Mouse (Mus musculus): Measurements from ENCODE around the gene 1700001P01Rik. TPM values are rescaled to one million over a fixed set of nuclear protein-coding genes. Genes with fewer than 3 reads are reported as not detected.

1700001P01Rik gene
- total and polyA plus RNA-seq, 3 experiments, result 0.47 TPM; not detected in 2

- in situ Hi-C loops (cut with MboI; ENCODE audit: low pct_ligation_motif_present, low pct_unique_long_range_greater_than_20kb, low sequenced_read_pairs) (no loop called here), dilution Hi-C loops (cut with MboI; ENCODE audit: extremely low pct_ligation_motif_present, extremely low pct_unique_long_range_greater_than_20kb, low sequenced_read_pairs) (no loop called here)
- peaks cover 58 to 73% of the 10 kb centered on the region in 2 experiments for H3K36me3 ChIP-seq (replicated peaks in 1 of 2; ENCODE audit: control insufficient read depth in 1 of 2, insufficient read depth in 1 of 2, low read length in 1 of 2)
These were observed 27.2 kb downstream of the 1700001P01Rik start for GRCm38 (mm10) chr11:97748496-97748895.

DNA sequence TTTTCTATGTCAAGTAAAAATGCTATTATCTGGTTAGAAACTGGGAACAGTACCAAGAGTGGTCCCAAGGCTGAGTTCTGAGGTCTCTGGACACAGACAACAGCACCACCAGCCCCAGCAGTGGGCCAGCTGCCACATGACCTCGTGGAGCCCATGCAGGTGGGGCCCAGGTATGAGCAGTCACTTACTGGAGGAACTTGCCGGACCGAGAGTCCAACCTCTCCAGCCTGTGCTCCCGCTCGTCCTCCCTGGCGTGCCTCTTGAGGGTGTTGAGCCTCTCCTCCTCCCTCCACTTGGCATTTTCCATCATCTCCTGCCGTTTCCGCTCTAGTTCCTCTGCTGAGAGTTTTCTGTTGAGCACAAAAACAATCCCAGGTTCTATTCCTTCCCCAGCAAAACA lies 27.9 kb downstream of the 1700001P01Rik start:
- peaks cover 0 to 9% of the 10 kb centered on the region in 2 experiments; a peak in 2 of 4 replicates for H3K4me1 ChIP-seq (ENCODE audit: control insufficient read depth in 1 of 2, insufficient read depth in 2 of 2)
- H3K79me2 ChIP-seq (replicated peaks; ENCODE audit: control insufficient read depth, extremely low read depth, insufficient read depth, poor library complexity, severe bottlenecking), result peaks cover 8% of the 10 kb centered on the region; the same call in 1 of the 2 replicates
- H3K9ac ChIP-seq (ENCODE audit: insufficient read depth, low read depth), result no peak overlapping the region
- H3K36me3 ChIP-seq (replicated peaks in 1 of 2; ENCODE audit: control insufficient read depth in 1 of 2, insufficient read depth in 1 of 2, low read length in 1 of 2), result peaks cover 50 to 65% of the 10 kb centered on the region in 2 experiments
- dilution Hi-C loops (cut with MboI; ENCODE audit: extremely low pct_ligation_motif_present, extremely low pct_unique_long_range_greater_than_20kb, low sequenced_read_pairs) (no loop called here), in situ Hi-C loops (cut with MboI; ENCODE audit: low pct_ligation_motif_present, low pct_unique_long_range_greater_than_20kb, low sequenced_read_pairs) (no loop called here)
- no peak for DNase-seq (ENCODE audit: extremely low read depth)
- no peak overlapping the region for H3K4me2 ChIP-seq (ENCODE audit: insufficient read depth, low read depth, poor library complexity, severe bottlenecking)
- no peaks in the 10 kb centered on the region for H3K27me3 ChIP-seq (replicated peaks)
- H3K27ac ChIP-seq (ENCODE audit: insufficient read depth, low read depth), result no peak overlapping the region
- TF ChIP-seq JUND (conservative IDR thresholded peaks at IDR 0.05; ENCODE audit: low read depth, low read length), result no peak
- TF ChIP-seq UBTF (IDR thresholded peaks at IDR 0.05; ENCODE audit: low read depth, low read length), result no peak
- TF ChIP-seq NELFE (IDR thresholded peaks at IDR 0.05; ENCODE audit: low read depth, low read length), result no peak
- no peak for TF ChIP-seq MYC (IDR thresholded peaks at IDR 0.05; ENCODE audit: low read depth, low read length)
- no peak for TF ChIP-seq BHLHE40 (IDR thresholded peaks at IDR 0.05; ENCODE audit: low read depth, low read length)
- TF ChIP-seq CHD2 (IDR thresholded peaks at IDR 0.05; ENCODE audit: low read length), result no peak
- TF ChIP-seq GABPA (IDR thresholded peaks at IDR 0.05; ENCODE audit: insufficient replicate concordance, low read depth, low read length), result no peak
- no peak overlapping the region for H3K4me3 ChIP-seq (replicated peaks in 1 of 3; ENCODE audit: low read depth in 2 of 3, low read length in 2 of 3, poor library complexity in 1 of 3)
- peaks cover 5% of the 10 kb centered on the region for H3K9me3 ChIP-seq (replicated peaks; ENCODE audit: low read length)

More at GRCm38 (mm10) chr11:97748496-97748895, 27.2 kb downstream of the 1700001P01Rik start:
- Histone ChIP-seq H3K79me2 (replicated peaks; ENCODE audit: control insufficient read depth, extremely low read depth, insufficient read depth, poor library complexity, severe bottlenecking) (peaks cover 4% of the 10 kb centered on the region; the same call in 1 of the 2 replicates), H3K27me3 (replicated peaks) (no peaks in the 10 kb centered on the region), H3K9ac (ENCODE audit: insufficient read depth, low read depth) (no peak overlapping the region), H3K4me1 (ENCODE audit: control insufficient read depth in 1 of 2, insufficient read depth in 2 of 2) (peaks cover 0 to 3% of the 10 kb centered on the region in 2 experiments; a peak in 1 of 4 replicates), H3K27ac (ENCODE audit: insufficient read depth, low read depth) (no peak overlapping the region), H3K9me3 (replicated peaks; ENCODE audit: low read length) (peaks cover 5% of the 10 kb centered on the region), H3K4me3 (replicated peaks in 1 of 3; ENCODE audit: low read depth in 2 of 3, low read length in 2 of 3, poor library complexity in 1 of 3) (no peak overlapping the region), H3K4me2 (ENCODE audit: insufficient read depth, low read depth, poor library complexity, severe bottlenecking) (no peak overlapping the region)
- DNase-seq (ENCODE audit: extremely low read depth), result no peak
- no peak for TF ChIP-seq GABPA (IDR thresholded peaks at IDR 0.05; ENCODE audit: insufficient replicate concordance, low read depth, low read length)
- TF ChIP-seq MYC (IDR thresholded peaks at IDR 0.05; ENCODE audit: low read depth, low read length), result no peak
- TF ChIP-seq MXI1 (IDR thresholded peaks at IDR 0.05; ENCODE audit: low read depth, low read length), result no peak
- TF ChIP-seq UBTF (IDR thresholded peaks at IDR 0.05; ENCODE audit: low read depth, low read length), result no peak
- no peak for TF ChIP-seq ZNF384 (IDR thresholded peaks at IDR 0.05; ENCODE audit: low read depth, low read length)

GRCm38 (mm10) chr11:97745331-97745721 lies 30.4 kb downstream of the 1700001P01Rik start:
- dilution Hi-C loops (cut with MboI; ENCODE audit: extremely low pct_ligation_motif_present, extremely low pct_unique_long_range_greater_than_20kb, low sequenced_read_pairs), result no loop called here

More at GRCm38 (mm10) chr11:97745331-97745721, 30.4 kb downstream of the 1700001P01Rik start:
- Histone ChIP-seq H3K9ac (ENCODE audit: insufficient read depth, low read depth) (no peak overlapping the region; the same call in 1 of the 2 replicates), H3K36me3 (replicated peaks in 1 of 2; ENCODE audit: control insufficient read depth in 1 of 2, insufficient read depth in 1 of 2, low read length in 1 of 2) (peaks cover 27 to 52% of the 10 kb centered on the region in 2 experiments), H3K4me3 (replicated peaks in 1 of 3; ENCODE audit: low read depth in 2 of 3, low read length in 2 of 3, poor library complexity in 1 of 3) (peak overlapping the region; percentile 24 to 73 (median 58)), H3K79me2 (replicated peaks; ENCODE audit: control insufficient read depth, extremely low read depth, insufficient read depth, poor library complexity, severe bottlenecking) (peaks cover 19% of the 10 kb centered on the region), H3K27me3 (replicated peaks) (no peaks in the 10 kb centered on the region), H3K9me3 (replicated peaks; ENCODE audit: low read length) (no peaks in the 10 kb centered on the region), H3K27ac (ENCODE audit: insufficient read depth, low read depth) (no peak overlapping the region), H3K4me2 (ENCODE audit: insufficient read depth, low read depth, poor library complexity, severe bottlenecking) (peak overlapping the region; percentile 58), H3K4me1 (ENCODE audit: control insufficient read depth in 1 of 2, insufficient read depth in 2 of 2) (peaks cover 6 to 27% of the 10 kb centered on the region in 2 experiments)
- DNase-seq (ENCODE audit: extremely low read depth), result no peak
- in situ Hi-C loops (cut with MboI; ENCODE audit: low pct_ligation_motif_present, low pct_unique_long_range_greater_than_20kb, low sequenced_read_pairs), result no loop called here
- peak; percentile 15; the same call in 1 of the 2 replicates for TF ChIP-seq POLR2A (IDR thresholded peaks at IDR 0.05; ENCODE audit: low read depth, low read length)
- TF ChIP-seq MAFK (IDR thresholded peaks at IDR 0.05; ENCODE audit: insufficient replicate concordance, low read length), result no peak
